Mouse (Mus musculus): ENCODE data around the gene Olfr8.
"Not testable (repeated sequence)": the region's sequence is repeated elsewhere in the genome, so short reads cannot be mapped to it uniquely, and the experiment has no call there.

The Olfr8 gene

GRCm38 (mm10) chr10:78950336-78950735, at the start of gene Olfr8:
Olfr8 (plus strand) TSS chr10:78950636.
- DNase-seq, result not testable (repeated sequence)

- not testable (repeated sequence) for DNase-seq
Observed at GRCm38 (mm10) chr10:78912871-78913270, 37.6 kb upstream of the Olfr8 start, which contains the start of gene Olfr1354. Olfr1354 (plus strand) TSS chr10:78913171.

- not testable (repeated sequence) for DNase-seq
Observed at GRCm38 (mm10) chr10:78963009-78963408, 12.6 kb downstream of the Olfr8 start, which contains the start of gene Olfr1353. Olfr1353 (plus strand) TSS chr10:78963309.

DNA sequence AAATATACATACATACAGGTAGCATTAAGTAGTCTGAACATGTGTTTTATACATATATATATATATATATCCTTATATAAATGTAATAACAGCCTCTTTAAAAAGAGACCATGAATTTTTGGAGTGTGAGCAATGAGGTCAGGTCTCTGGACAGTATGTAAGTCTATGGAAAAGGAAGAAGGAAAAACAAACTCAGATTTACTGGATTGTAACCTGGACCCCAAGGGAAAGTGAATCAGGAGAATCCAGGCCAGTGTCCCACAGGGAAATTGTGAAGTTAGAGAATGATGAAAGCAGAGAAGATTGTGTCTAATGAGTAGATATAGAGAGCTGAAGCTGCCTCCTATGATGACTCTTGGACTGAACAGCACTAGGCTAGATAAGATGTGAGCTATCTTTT, 30.3 kb downstream of the Olfr8 start, which contains the start of gene Olfr1352:
TSS of gene Olfr1352 (plus strand) at position 301 of the 400 bp plus-strand sequence.
- DNase-seq, result no peak
